Comparison of ENCODE assay signal across 18 mouse cellular contexts in genomic region chr1:186434007-186434406, GRCm38 (mm10).
A peak's percentile ranks its signal among the peaks of the same experiment; 100 is the strongest.
DNase-seq lines count a peak whose midpoint lies in the region; ATAC-seq and TF ChIP-seq lines count a peak whose summit lies in the region.
"Had no signal": no experiment of that assay in that cellular context is flagged by ENCODE, and none has a peak within 500 bp of the region (broad histone marks: within the 10 kb centered on the region; RNA-seq: fewer than 3 reads in every experiment).

No protein-coding gene starts in this region.

- no peak for ATAC-seq in hindbrain, embryonic 14.5 days (ENCODE audit: low FRiP score)
- ATAC-seq in hindbrain, postnatal 0 days = no peak
- no peak for ATAC-seq in forebrain, embryonic 15.5 days (replicated peaks)
- ATAC-seq: intestine, postnatal 0 days; liver, embryonic 12.5 days had no signal

- WGBS in hindbrain, embryonic 14.5 days = 35% methylated on average over 2 of the region's 2 CpGs
- 49% methylated on average over 2 of the region's 2 CpGs for WGBS in hindbrain, postnatal 0 days
- 22% methylated on average over 2 of the region's 2 CpGs for WGBS in forebrain, embryonic 15.5 days

- no peaks in the 10 kb centered on the region for H3K9me3 ChIP-seq in hindbrain, embryonic 14.5 days (ENCODE audit: control insufficient read depth, low read length)
- no peaks in the 10 kb centered on the region for H3K9me3 ChIP-seq in hindbrain, postnatal 0 days (ENCODE audit: low read length)
- no peaks in the 10 kb centered on the region for H3K9me3 ChIP-seq in forebrain, embryonic 15.5 days
- H3K9me3 ChIP-seq: heart, embryonic 15.5 days; liver, embryonic 12.5 days; midbrain, embryonic 15.5 days had no signal

- DNase-seq in hindbrain, embryonic 14.5 days (ENCODE audit: low spot score) = no peak
- no peak for DNase-seq in hindbrain, postnatal 0 days (ENCODE audit: low spot score)
- DNase-seq in retina, postnatal 1 day = peak; percentile 36
- no peak for DNase-seq in retina, embryonic 14.5 days (ENCODE audit: low spot score)
- DNase-seq in frontal cortex, postnatal 10 days (ENCODE audit: low spot score in 2 of 2) = no peak
- no peak for DNase-seq in cerebellum, adult 8-10 months
- DNase-seq: adrenal gland, adult 2 months; cerebellum, adult 9-11 months; embryo, embryonic 11 days; kidney, postnatal 14 days; lung, adult 2 months; lung, postnatal 36 days had no signal

- H3K9ac ChIP-seq in hindbrain, embryonic 14.5 days = no peak overlapping the region
- no peak overlapping the region for H3K9ac ChIP-seq in hindbrain, postnatal 0 days (replicated peaks; ENCODE audit: low read length)
- H3K9ac ChIP-seq in forebrain, embryonic 15.5 days (replicated peaks) = no peak overlapping the region
- H3K9ac ChIP-seq: heart, embryonic 15.5 days; liver, embryonic 12.5 days; midbrain, embryonic 15.5 days had no signal

- H3K27me3 ChIP-seq in hindbrain, embryonic 14.5 days (ENCODE audit: control insufficient read depth, insufficient read depth, low read length) = no peaks in the 10 kb centered on the region
- no peaks in the 10 kb centered on the region for H3K27me3 ChIP-seq in hindbrain, postnatal 0 days (ENCODE audit: insufficient read depth, low read length)
- H3K27me3 ChIP-seq in forebrain, embryonic 15.5 days = no peaks in the 10 kb centered on the region
- H3K27me3 ChIP-seq: heart, embryonic 15.5 days; liver, embryonic 12.5 days; midbrain, embryonic 15.5 days had no signal

- H3K27ac ChIP-seq in hindbrain, embryonic 14.5 days = 0 out of 2 replicates have a peak overlapping the region, but pooled peaks have one; percentile 7
- no peak overlapping the region for H3K27ac ChIP-seq in hindbrain, postnatal 0 days
- H3K27ac ChIP-seq in forebrain, embryonic 15.5 days (replicated peaks) = peak overlapping the region; percentile 65
- H3K27ac ChIP-seq: liver, embryonic 12.5 days; midbrain, embryonic 15.5 days; stomach, postnatal 0 days had no signal

- H3K36me3 ChIP-seq in hindbrain, embryonic 14.5 days (replicated peaks; ENCODE audit: control insufficient read depth, insufficient read depth) = no peaks in the 10 kb centered on the region
- H3K36me3 ChIP-seq in hindbrain, postnatal 0 days (ENCODE audit: insufficient read depth, low read length) = no peaks in the 10 kb centered on the region
- H3K36me3 ChIP-seq in forebrain, embryonic 15.5 days = no peaks in the 10 kb centered on the region
- H3K36me3 ChIP-seq: heart, embryonic 15.5 days; liver, embryonic 12.5 days; midbrain, embryonic 15.5 days had no signal

- TF ChIP-seq CTCF in hindbrain, postnatal 0 days (IDR thresholded peaks at IDR 0.05; ENCODE audit: low read depth) = no peak

- peaks cover 9% of the 10 kb centered on the region; the same call in 1 of the 2 replicates for H3K4me1 ChIP-seq in hindbrain, embryonic 14.5 days (replicated peaks; ENCODE audit: control insufficient read depth, insufficient read depth, low read length)
- H3K4me1 ChIP-seq in hindbrain, postnatal 0 days (ENCODE audit: insufficient read depth, low read length) = 0 out of 2 replicates have a peak, but pooled peaks cover 7% of the 10 kb centered on the region
- H3K4me1 ChIP-seq in forebrain, embryonic 15.5 days = peaks cover 28% of the 10 kb centered on the region
- H3K4me1 ChIP-seq: liver, embryonic 12.5 days had no signal

- no peak overlapping the region for H3K4me2 ChIP-seq in hindbrain, embryonic 14.5 days (replicated peaks)
- no peak overlapping the region for H3K4me2 ChIP-seq in hindbrain, postnatal 0 days (ENCODE audit: low read depth, low read length)
- no peak overlapping the region for H3K4me2 ChIP-seq in forebrain, embryonic 15.5 days (replicated peaks)
- H3K4me2 ChIP-seq: liver, embryonic 12.5 days; midbrain, embryonic 15.5 days had no signal

- no peak overlapping the region for H3K4me3 ChIP-seq in hindbrain, embryonic 14.5 days (replicated peaks; ENCODE audit: low read length)
- no peak overlapping the region for H3K4me3 ChIP-seq in hindbrain, postnatal 0 days (ENCODE audit: low read length)
- H3K4me3 ChIP-seq in forebrain, embryonic 15.5 days = no peak overlapping the region
- H3K4me3 ChIP-seq: heart, embryonic 15.5 days; liver, embryonic 12.5 days; midbrain, embryonic 15.5 days had no signal
